Mouse (Mus musculus): ENCODE measurements around the gene Tsen15.

DNA sequence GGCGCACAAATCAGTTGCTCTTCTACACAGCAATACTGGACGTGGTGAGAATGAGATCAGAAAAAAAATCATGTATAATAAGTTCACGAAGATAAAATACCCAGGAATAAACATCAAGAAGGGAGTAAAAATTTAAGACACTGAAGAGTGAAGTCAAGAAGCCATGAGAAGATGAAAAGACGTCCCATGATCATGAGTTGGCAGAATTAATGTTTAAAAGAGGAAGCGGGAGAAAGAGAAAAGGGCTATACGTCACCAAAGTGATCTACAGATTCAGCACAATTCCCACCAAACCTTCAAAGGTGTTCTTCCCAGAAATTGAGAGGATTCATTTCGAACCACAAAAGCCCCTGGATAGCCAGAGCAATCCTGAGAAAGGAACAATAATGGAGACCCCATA is 43.3 kb upstream of the Tsen15 start:
- TF ChIP-seq POLR2A (IDR thresholded peaks at IDR 0.05; ENCODE audit: low read depth, low read length) (no peak), CTCF (conservative IDR thresholded peaks at IDR 0.05; ENCODE audit: insufficient read depth, insufficient read length, low read depth, low read length) (no peak)

Measured in kidney, adult 2 months (tissue).